Mouse (Mus musculus): Measurements from ENCODE around the gene Slc38a3.

Slc38a3 gene

GRCm38 (mm10) chr9:107624539-107624938, 44.8 kb downstream of the Slc38a3 start:
- in situ Hi-C loops (cut with MboI, MseI): no loop called here

DNA sequence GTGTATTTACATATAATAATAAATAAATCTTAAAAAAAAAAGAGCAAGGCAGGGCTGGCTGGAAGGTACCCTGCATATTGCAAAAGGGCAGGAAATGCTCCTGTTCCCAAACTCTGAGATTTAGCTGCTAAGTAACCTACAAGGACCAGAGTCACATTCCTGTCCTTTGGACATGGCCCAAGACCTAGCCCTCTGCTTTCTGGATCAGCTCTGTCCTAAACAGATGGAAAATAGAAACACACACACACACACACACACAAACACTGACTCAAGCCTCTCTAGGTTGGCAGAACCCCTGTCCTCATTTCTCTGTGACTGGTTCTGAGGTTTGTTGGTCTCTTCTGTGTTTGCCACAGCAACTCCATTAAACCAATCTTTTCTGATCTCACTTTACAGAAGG, 48.4 kb downstream of the Slc38a3 start:
- in situ Hi-C loops (cut with MboI, MseI): no loop called here

GRCm38 (mm10) chr9:107619546-107619879, 49.8 kb downstream of the Slc38a3 start:
- in situ Hi-C loops (cut with MboI, MseI): no loop called here

- in situ Hi-C loops (cut with MboI, MseI): no loop called here
These were observed 50.4 kb downstream of the Slc38a3 start for GRCm38 (mm10) chr9:107618778-107619545.

- in situ Hi-C loops (cut with MboI, MseI): no loop called here
These were observed 51.2 kb downstream of the Slc38a3 start for GRCm38 (mm10) chr9:107618098-107618497.

DNA sequence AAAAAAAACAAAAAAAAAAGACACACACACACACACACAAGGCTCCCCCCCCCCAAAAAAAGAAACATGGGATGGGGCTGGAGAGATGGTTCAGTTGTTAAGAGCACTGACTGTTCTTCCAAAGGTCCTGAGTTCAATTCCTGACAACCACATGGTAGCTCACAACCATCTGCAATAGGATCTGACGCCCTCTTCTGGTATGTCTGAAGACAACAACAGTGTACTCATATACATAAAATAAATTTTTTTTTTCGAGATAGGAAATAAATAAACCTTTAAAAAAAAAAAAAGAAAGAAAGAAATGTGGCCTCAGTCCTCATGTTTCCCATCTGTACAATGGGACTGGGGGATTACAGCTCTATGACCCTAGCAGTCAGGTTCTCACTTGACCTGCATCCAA, 51.9 kb downstream of the Slc38a3 start:
- in situ Hi-C loops (cut with MboI, MseI): no loop called here

DNA sequence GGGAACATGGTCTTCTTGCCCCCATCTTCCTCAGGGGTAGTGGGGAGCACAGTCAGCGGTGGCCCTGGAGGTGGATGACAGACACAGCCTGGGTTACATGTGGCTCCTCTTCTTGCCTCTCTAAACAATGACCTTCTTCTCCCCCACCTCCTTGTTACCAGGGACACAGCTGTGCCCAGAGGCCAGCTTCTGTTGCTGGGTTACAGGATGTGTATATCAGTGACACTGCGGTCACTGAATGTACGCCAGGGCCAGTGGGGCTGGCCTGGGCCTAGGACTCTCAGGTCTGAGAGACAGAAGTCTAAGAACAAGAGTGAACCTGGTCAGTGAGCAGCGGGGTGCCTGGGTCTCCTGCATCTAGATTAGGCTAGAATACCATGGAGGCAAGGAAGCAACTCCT, 54.3 kb downstream of the Slc38a3 start:
- in situ Hi-C loops (cut with MboI, MseI): no loop called here

DNA sequence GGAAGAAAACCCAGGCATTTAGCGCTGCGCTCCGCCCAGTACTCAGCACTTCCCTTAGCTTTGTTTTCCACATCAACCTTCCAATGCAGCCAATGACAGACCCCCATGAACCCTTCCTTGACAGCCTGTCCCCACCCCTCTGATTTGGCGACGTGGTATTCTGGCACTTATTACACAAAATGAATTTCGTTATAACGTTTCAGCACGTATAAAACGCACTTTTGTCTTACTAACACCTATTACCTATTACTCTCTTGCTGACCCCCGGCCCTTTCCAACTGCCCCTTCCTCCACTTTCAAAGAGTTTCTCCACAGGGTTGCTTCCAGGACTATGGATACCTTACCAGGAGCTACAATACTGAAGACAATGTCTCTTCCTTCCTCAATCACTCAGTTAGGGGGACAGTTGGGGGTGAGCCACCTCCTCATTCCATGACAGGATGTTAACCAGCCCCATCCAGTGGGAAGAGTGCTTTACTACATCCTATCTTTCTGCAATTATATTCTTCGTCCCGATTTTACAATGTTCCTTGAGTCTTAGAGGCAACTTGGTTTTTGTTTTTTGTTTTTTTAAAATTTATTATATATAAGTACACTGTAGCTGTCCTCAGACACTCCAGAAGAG, 56.3 kb downstream of the Slc38a3 start:
- in situ Hi-C loops (cut with MboI, MseI): no loop called here

GRCm38 (mm10) chr9:107612191-107612944, 57.0 kb downstream of the Slc38a3 start:
- in situ Hi-C loops (cut with MboI, MseI): no loop called here

GRCm38 (mm10) chr9:107611456-107612190, 57.7 kb downstream of the Slc38a3 start:
- in situ Hi-C loops (cut with MboI, MseI): no loop called here

- in situ Hi-C loops (cut with MboI, MseI): loop anchor here (5.0 kb wide), 2 partner anchors 33 to 68 kb away; partner anchors contain the start of gene Gnat1
These were observed 59.9 kb downstream of the Slc38a3 start for GRCm38 (mm10) chr9:107609433-107609830.

DNA sequence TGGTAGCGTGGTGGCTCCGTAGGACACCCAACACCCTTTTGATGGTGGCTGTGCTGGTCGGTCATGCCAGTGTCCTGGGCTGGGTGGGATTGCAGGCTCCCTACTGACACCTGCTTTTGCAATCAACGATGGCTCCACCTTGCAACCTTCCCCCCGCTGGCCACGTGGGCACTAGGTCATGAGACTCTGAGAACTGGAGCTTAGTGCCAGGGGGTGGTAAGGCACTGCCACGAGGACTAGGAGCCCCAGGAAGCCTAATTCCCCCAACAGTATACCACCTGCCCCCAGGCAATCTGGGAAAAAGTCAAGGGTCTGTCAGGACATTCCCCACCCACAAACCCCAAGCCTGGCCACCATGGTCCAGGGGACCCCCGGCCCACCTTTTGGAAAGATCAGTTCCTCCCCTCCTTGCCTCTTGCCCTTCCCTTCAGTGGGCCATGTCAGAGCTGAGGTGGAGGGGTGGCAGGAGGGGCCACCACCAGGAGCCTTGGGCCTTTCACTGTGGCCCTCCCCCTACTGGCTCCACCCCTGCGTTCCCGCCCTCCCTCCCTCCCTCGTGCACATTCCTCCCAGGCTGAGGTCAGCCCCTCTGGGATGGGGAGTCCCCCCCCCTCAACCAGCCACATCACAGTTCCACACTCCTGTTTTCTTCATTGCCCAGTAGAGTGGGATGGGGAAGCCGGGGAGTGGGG, 60.4 kb downstream of the Slc38a3 start, which contains the start of gene Sema3b:
TSS of gene Sema3b (minus strand) at position 489 of the 692 bp plus-strand sequence.
- in situ Hi-C loops (cut with MboI, MseI): loop anchor here (5.0 kb wide), 2 partner anchors 33 to 68 kb away; partner anchors contain the start of gene Gnat1

- in situ Hi-C loops (cut with MboI, MseI): loop anchor here (5.0 kb wide), 2 partner anchors 35 to 70 kb away; partner anchors contain the start of gene Gnat1
These were observed 61.6 kb downstream of the Slc38a3 start for GRCm38 (mm10) chr9:107607653-107608245.

DNA sequence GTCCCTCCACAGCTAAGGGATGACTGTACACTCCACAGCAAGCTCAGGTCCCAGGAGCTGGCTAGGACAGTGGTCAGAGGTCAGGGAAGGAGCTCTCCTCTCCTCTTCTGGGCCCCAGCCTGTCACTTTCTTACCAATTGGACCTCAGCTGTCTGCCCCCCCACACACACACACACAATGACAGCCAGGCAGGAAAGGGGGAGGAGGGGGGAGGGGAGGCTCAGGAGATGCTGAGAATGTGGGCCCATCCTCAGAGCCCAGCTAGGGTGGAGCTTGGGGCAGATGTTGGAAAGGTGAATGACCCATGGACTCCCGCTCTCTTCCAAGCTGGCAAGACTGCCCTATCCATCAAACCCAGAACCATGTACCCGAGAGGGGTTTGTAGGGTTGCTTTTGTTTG, 62.3 kb downstream of the Slc38a3 start:
- in situ Hi-C loops (cut with MboI, MseI): loop anchor here (5.0 kb wide), 2 partner anchors 35 to 70 kb away; partner anchors contain the start of gene Gnat1

GRCm38 (mm10) chr9:107606591-107606990, 62.7 kb downstream of the Slc38a3 start:
- in situ Hi-C loops (cut with MboI, MseI): loop anchor here (5.0 kb wide), 2 partner anchors 36 to 71 kb away; partner anchors contain the start of gene Gnat1

GRCm38 (mm10) chr9:107605041-107605661, 64.2 kb downstream of the Slc38a3 start:
- in situ Hi-C loops (cut with MboI, MseI): loop anchor here (5.0 kb wide), 2 partner anchors 37 to 72 kb away; partner anchors contain the start of gene Gnat1

DNA sequence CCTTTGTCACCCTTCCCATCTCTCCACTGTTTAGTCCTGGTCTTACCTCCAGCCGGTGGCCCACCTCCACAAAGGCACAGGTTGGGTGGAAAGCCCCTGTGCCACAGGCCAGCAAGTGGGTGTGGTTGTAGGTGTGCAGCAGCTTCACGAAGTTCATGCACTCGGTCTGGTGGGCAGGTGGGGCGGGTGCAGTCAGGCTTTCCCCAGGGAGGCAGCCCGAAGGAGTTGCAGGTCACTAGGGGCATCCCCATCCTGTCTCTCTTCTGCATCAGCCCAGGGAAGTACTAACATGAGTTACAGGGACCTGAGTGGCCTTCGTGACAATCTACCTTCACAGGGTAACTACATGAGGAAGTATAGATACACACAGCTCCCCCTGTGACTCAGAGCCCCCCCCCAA, 66.1 kb downstream of the Slc38a3 start:
- in situ Hi-C loops (cut with MboI, MseI): no loop called here

- in situ Hi-C loops (cut with MboI, MseI): no loop called here
These were observed 67.2 kb downstream of the Slc38a3 start for GRCm38 (mm10) chr9:107602068-107602648.

DNA sequence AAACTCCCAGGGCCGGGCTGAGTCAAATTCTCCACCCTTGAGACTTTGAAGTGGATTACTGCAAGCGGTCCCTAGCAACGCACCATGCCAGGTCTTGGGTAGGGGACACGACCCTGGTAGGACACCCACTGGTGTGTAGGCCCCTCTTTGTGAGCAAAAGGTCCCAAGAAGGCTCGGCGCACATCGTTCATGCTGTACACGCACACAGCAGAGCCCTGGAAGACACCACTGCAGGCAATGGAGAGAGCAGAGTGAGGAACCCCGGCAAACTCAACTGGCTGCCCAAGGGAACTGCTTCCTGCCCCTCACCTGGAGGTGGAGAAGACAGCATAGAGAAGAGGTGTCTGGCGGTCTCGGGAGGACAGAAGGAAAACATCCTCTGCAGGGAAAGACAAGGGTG, 68.1 kb downstream of the Slc38a3 start:
- in situ Hi-C loops (cut with MboI, MseI): no loop called here

Measured in T-helper 2 cell (primary cell).